Mouse (Mus musculus): ENCODE measurements around the gene Usp32. TPM values are rescaled to one million over a fixed set of nuclear protein-coding genes. Genes with fewer than 3 reads are reported as not detected.

Gene Usp32
- polyA plus RNA-seq, 1 experiment from 2014 or later = 9.8 TPM

GRCm38 (mm10) chr11:84973661-84974060 lies 166.3 kb downstream of the Usp32 start:
- ATAC-seq (replicated peaks) = no peak
- Histone ChIP-seq H3K9me3 (no peaks in the 10 kb centered on the region), H3K27me3 (no peaks in the 10 kb centered on the region), H3K27ac (replicated peaks) (no peak overlapping the region), H3K9ac (replicated peaks) (no peak overlapping the region), H3K36me3 (no peaks in the 10 kb centered on the region), H3K4me1 (no peaks in the 10 kb centered on the region), H3K4me3 (no peak overlapping the region), H3K4me2 (replicated peaks) (no peak overlapping the region)
- WGBS = 65% methylated on average over 5 of the region's 5 CpGs

- H3K4me3 ChIP-seq = no peak overlapping the region
- H3K27me3 ChIP-seq = no peaks in the 10 kb centered on the region
- peaks cover 5% of the 10 kb centered on the region; the same call in 1 of the 2 replicates for H3K4me1 ChIP-seq
- no peaks in the 10 kb centered on the region for H3K36me3 ChIP-seq
- no peak for ATAC-seq (replicated peaks)
- H3K9me3 ChIP-seq = no peaks in the 10 kb centered on the region
- H3K27ac ChIP-seq (replicated peaks) = no peak overlapping the region
- no peak overlapping the region for H3K9ac ChIP-seq (replicated peaks)
- WGBS = 77% methylated on average over 3 of the region's 3 CpGs
- H3K4me2 ChIP-seq (replicated peaks) = no peak overlapping the region
Observed at GRCm38 (mm10) chr11:84972067-84972466, 167.9 kb downstream of the Usp32 start.

- no peak overlapping the region for H3K4me3 ChIP-seq
- no peak for ATAC-seq (replicated peaks)
- H3K9me3 ChIP-seq = no peaks in the 10 kb centered on the region
- H3K4me1 ChIP-seq = peaks cover 7% of the 10 kb centered on the region; the same call in 1 of the 2 replicates
- no peak overlapping the region for H3K27ac ChIP-seq (replicated peaks)
- H3K36me3 ChIP-seq = no peaks in the 10 kb centered on the region
- 66% methylated on average over 6 of the region's 6 CpGs for WGBS
- no peaks in the 10 kb centered on the region for H3K27me3 ChIP-seq
- no peak overlapping the region for H3K4me2 ChIP-seq (replicated peaks)
- H3K9ac ChIP-seq (replicated peaks) = no peak overlapping the region
Observed at GRCm38 (mm10) chr11:84968775-84969174, 171.2 kb downstream of the Usp32 start.

- Histone ChIP-seq H3K36me3 (no peaks in the 10 kb centered on the region), H3K27me3 (no peaks in the 10 kb centered on the region), H3K27ac (replicated peaks) (no peak overlapping the region), H3K9ac (replicated peaks) (no peak overlapping the region), H3K4me2 (replicated peaks) (no peak overlapping the region), H3K4me1 (peaks cover 7% of the 10 kb centered on the region; the same call in 1 of the 2 replicates), H3K9me3 (no peaks in the 10 kb centered on the region), H3K4me3 (no peak overlapping the region)
- no peak for ATAC-seq (replicated peaks)
- WGBS = 82% methylated on average over 4 of the region's 4 CpGs
Observed at GRCm38 (mm10) chr11:84968309-84968708, 171.7 kb downstream of the Usp32 start.

GRCm38 (mm10) chr11:84967113-84967512 lies 172.8 kb downstream of the Usp32 start:
- 8% methylated on average over 5 of the region's 5 CpGs for WGBS
- H3K27ac ChIP-seq (replicated peaks) = no peak overlapping the region

GRCm38 (mm10) chr11:84966696-84967095 lies 173.3 kb downstream of the Usp32 start:
- H3K9me3 ChIP-seq = no peaks in the 10 kb centered on the region
- no peaks in the 10 kb centered on the region for H3K36me3 ChIP-seq
- H3K4me1 ChIP-seq = peaks cover 7% of the 10 kb centered on the region; the same call in 1 of the 2 replicates
- H3K27me3 ChIP-seq = no peaks in the 10 kb centered on the region
- H3K27ac ChIP-seq (replicated peaks) = no peak overlapping the region
- no peak overlapping the region for H3K4me2 ChIP-seq (replicated peaks)
- H3K4me3 ChIP-seq = no peak overlapping the region
- 68% methylated on average over 4 of the region's 4 CpGs for WGBS
- H3K9ac ChIP-seq (replicated peaks) = no peak overlapping the region
- ATAC-seq (replicated peaks) = no peak

More at GRCm38 (mm10) chr11:84967113-84967512, 172.8 kb downstream of the Usp32 start:
- H3K4me3 ChIP-seq = no peak overlapping the region
- no peak overlapping the region for H3K9ac ChIP-seq (replicated peaks)
- no peaks in the 10 kb centered on the region for H3K9me3 ChIP-seq
- no peak for ATAC-seq (replicated peaks)
- H3K36me3 ChIP-seq = no peaks in the 10 kb centered on the region
- H3K27me3 ChIP-seq = no peaks in the 10 kb centered on the region
- no peak overlapping the region for H3K4me2 ChIP-seq (replicated peaks)
- H3K4me1 ChIP-seq = peaks cover 7% of the 10 kb centered on the region; the same call in 1 of the 2 replicates

GRCm38 (mm10) chr11:84963556-84963955 lies 176.4 kb downstream of the Usp32 start:
- H3K36me3 ChIP-seq = no peaks in the 10 kb centered on the region
- WGBS = 86% methylated on average over 3 of the region's 3 CpGs
- ATAC-seq (replicated peaks) = no peak

GRCm38 (mm10) chr11:84962536-84962935 lies 177.4 kb downstream of the Usp32 start:
- H3K9ac ChIP-seq (replicated peaks) = no peak overlapping the region
- H3K9me3 ChIP-seq = no peaks in the 10 kb centered on the region
- H3K27ac ChIP-seq (replicated peaks) = no peak overlapping the region
- no peak overlapping the region for H3K4me2 ChIP-seq (replicated peaks)
- no peak for ATAC-seq (replicated peaks)
- H3K4me1 ChIP-seq = peaks cover 17% of the 10 kb centered on the region
- 97% methylated on average over 4 of the region's 4 CpGs for WGBS
- no peaks in the 10 kb centered on the region for H3K36me3 ChIP-seq
- H3K27me3 ChIP-seq = peaks cover 28% of the 10 kb centered on the region
- H3K4me3 ChIP-seq = no peak overlapping the region

More at GRCm38 (mm10) chr11:84963556-84963955, 176.4 kb downstream of the Usp32 start:
- Histone ChIP-seq H3K27ac (replicated peaks) (no peak overlapping the region), H3K27me3 (peaks cover 18% of the 10 kb centered on the region), H3K4me1 (peaks cover 11% of the 10 kb centered on the region; the same call in 1 of the 2 replicates), H3K9me3 (no peaks in the 10 kb centered on the region), H3K4me2 (replicated peaks) (no peak overlapping the region), H3K9ac (replicated peaks) (no peak overlapping the region), H3K4me3 (no peak overlapping the region)

GRCm38 (mm10) chr11:84961571-84961970 lies 178.4 kb downstream of the Usp32 start:
- no peak overlapping the region for H3K9ac ChIP-seq (replicated peaks)
- peaks cover 36% of the 10 kb centered on the region for H3K27me3 ChIP-seq
- H3K4me1 ChIP-seq = peaks cover 15% of the 10 kb centered on the region
- H3K9me3 ChIP-seq = no peaks in the 10 kb centered on the region
- H3K4me3 ChIP-seq = no peak overlapping the region
- no peak for ATAC-seq (replicated peaks)
- 82% methylated on average over 4 of the region's 4 CpGs for WGBS
- H3K27ac ChIP-seq (replicated peaks) = no peak overlapping the region
- no peak overlapping the region for H3K4me2 ChIP-seq (replicated peaks)
- H3K36me3 ChIP-seq = no peaks in the 10 kb centered on the region

- Histone ChIP-seq H3K9ac (replicated peaks) (no peak overlapping the region), H3K36me3 (no peaks in the 10 kb centered on the region), H3K4me2 (replicated peaks) (no peak overlapping the region), H3K4me3 (no peak overlapping the region), H3K27ac (replicated peaks) (no peak overlapping the region), H3K27me3 (peaks cover 44% of the 10 kb centered on the region), H3K4me1 (peaks cover 15% of the 10 kb centered on the region), H3K9me3 (no peaks in the 10 kb centered on the region)
- WGBS = 59% methylated on average over 6 of the region's 6 CpGs
- no peak for ATAC-seq (replicated peaks)
Observed at GRCm38 (mm10) chr11:84960780-84961179, 179.2 kb downstream of the Usp32 start.

GRCm38 (mm10) chr11:84960291-84960690 lies 179.7 kb downstream of the Usp32 start:
- Histone ChIP-seq H3K27ac (replicated peaks) (no peak overlapping the region), H3K9ac (replicated peaks) (no peak overlapping the region), H3K36me3 (no peaks in the 10 kb centered on the region), H3K9me3 (no peaks in the 10 kb centered on the region), H3K4me3 (no peak overlapping the region), H3K4me1 (peaks cover 15% of the 10 kb centered on the region), H3K4me2 (replicated peaks) (no peak overlapping the region), H3K27me3 (peaks cover 44% of the 10 kb centered on the region)
- ATAC-seq (replicated peaks) = no peak
- 35% methylated on average over 3 of the region's 3 CpGs for WGBS

- WGBS = 5% methylated on average over 9 of the region's 9 CpGs
- no peak overlapping the region for H3K4me3 ChIP-seq
- no peaks in the 10 kb centered on the region for H3K9me3 ChIP-seq
- H3K36me3 ChIP-seq = no peaks in the 10 kb centered on the region
- H3K4me2 ChIP-seq (replicated peaks) = no peak overlapping the region
- no peak overlapping the region for H3K9ac ChIP-seq (replicated peaks)
- ATAC-seq (replicated peaks) = no peak
- H3K27me3 ChIP-seq = peaks cover 44% of the 10 kb centered on the region
- no peak overlapping the region for H3K27ac ChIP-seq (replicated peaks)
- peaks cover 15% of the 10 kb centered on the region for H3K4me1 ChIP-seq
Observed at GRCm38 (mm10) chr11:84959701-84960181, 180.2 kb downstream of the Usp32 start.

- 25% methylated on average over 5 of the region's 5 CpGs for WGBS
- Histone ChIP-seq H3K4me3 (no peak overlapping the region), H3K27me3 (peaks cover 44% of the 10 kb centered on the region), H3K27ac (replicated peaks) (no peak overlapping the region), H3K4me2 (replicated peaks) (no peak overlapping the region), H3K9ac (replicated peaks) (no peak overlapping the region), H3K36me3 (no peaks in the 10 kb centered on the region), H3K9me3 (no peaks in the 10 kb centered on the region), H3K4me1 (peaks cover 15% of the 10 kb centered on the region)
- ATAC-seq (replicated peaks) = no peak
Observed at GRCm38 (mm10) chr11:84959181-84959580, 180.8 kb downstream of the Usp32 start.
